Mouse (Mus musculus) gastrocnemius, adult 2 months (tissue): ENCODE measurements around the gene Hist2h2ac. TPM values are rescaled to one million over a fixed set of nuclear protein-coding genes. Genes with fewer than 3 reads are reported as not detected.
"Not testable (repeated sequence)": the region's sequence is repeated elsewhere in the genome, so short reads cannot be mapped to it uniquely, and the experiment has no call there.

Experiments used
- DNase-seq: peaks from one replicate; pipeline ENCODE4 v3.0.0; 2022
- H3K27ac ChIP-seq: fragments of 200-600 bp; 2 replicates; pipeline ENCODE4 v1.8.1; 2022; ENCODE audit warnings: mild to moderate bottlenecking
- H3K4me3 ChIP-seq: fragments of 200-600 bp; 2 replicates; pipeline ENCODE4 v1.8.1; 2022; ENCODE audit warnings: mild to moderate bottlenecking, moderate library complexity
- CTCF ChIP-seq: fragments of 200-600 bp; IDR thresholded peaks from 2 replicates; pipeline ENCODE4 v1.8.1; 2022; ENCODE audit warnings: antibody characterized with exemption, mild to moderate bottlenecking, moderate library complexity
- intact Hi-C: fragments of 180-260 bp; cut with DNase I; formaldehyde crosslinking; loops from one replicate; pipeline ENCODE4 v1.15.1; 2025
- total RNA-seq, 2 experiments: library from RNA; stranded (reverse); gene quantifications; 2 replicates each; pipeline ENCODE4 v1.2.3; 2021

The Hist2h2ac gene
- total RNA-seq, 2 experiments from 2014 or later: 8.4 to 10.2 TPM

DNA sequence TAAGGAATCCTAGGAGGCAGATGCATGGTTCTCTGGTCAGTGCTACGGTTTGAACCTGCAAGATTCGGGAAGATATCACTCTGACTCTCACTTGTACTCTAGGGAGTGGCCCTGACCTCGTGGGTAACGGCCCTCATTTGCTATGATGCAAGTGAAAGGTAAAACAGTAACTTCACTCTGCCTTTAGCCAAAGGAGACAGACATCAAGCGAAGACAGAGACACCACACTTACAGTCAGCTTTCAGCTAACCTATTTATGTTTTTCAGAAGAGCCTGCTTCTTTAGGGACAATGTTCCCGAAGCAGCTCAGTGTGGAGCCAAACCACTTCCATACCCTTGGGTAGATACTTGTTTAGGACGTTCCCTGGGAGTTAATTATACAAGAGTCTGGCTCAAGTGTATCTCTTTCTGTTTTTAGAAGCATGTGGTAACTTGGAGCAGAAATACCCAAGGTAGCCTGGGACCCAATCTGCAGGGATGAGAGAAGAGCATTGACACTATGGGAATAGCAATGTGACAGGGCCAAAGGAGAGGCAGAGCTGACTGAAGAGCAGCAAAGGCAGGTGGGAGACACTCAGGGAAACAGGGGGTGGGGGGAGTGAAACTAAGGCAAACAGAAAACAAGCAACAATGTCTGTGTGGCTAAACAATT is 23.4 kb upstream of the Hist2h2ac start:
- DNase-seq: peak; percentile 28
- no peak for TF ChIP-seq CTCF
- peak overlapping the region; percentile 78 for H3K4me3 ChIP-seq
- intact Hi-C loops: no loop called here
- H3K27ac ChIP-seq: peak overlapping the region; percentile 99

GRCm38 (mm10) chr3:96240799-96241197 is 20.1 kb upstream of the Hist2h2ac start:
- intact Hi-C loops: no loop called here
- no peak for DNase-seq
- peak overlapping the region; percentile 64 for H3K4me3 ChIP-seq
- peak overlapping the region; percentile 89 for H3K27ac ChIP-seq
- no peak for TF ChIP-seq CTCF

DNA sequence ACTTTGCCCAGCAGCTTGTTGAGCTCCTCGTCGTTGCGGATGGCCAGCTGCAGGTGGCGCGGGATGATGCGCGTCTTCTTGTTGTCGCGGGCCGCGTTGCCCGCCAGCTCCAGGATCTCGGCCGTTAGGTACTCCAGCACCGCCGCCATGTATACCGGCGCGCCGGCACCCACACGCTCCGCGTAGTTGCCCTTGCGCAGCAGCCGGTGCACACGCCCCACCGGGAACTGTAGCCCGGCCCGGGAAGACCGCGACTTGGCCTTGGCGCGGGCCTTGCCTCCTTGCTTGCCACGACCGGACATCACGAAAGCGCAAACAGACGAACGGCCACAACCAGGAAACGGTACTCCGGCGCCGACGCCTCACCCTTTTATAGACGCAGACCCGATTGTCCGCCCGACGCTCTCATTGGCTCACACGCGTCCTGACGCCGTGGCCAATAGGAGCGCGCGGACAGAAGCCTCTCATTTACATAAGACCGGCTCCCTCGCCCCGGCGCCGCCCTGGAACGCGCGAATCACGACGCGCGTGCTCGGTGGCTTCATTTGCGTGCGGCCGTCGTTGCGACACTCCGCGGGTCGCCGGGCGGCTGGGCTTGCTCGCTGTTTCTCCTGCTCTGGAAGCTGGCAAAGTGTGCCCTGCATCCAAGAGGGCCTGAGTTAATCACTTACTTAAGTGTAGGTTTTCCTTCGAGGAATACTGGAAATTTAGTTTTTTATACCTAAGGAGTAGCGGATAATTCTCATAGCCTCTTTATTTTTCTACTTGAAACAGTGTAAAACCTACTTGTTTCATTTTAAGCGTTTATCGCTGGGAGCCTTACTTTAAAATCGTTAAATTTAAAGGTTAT is 19.5 kb upstream of the Hist2h2ac start, which contains the start of gene Hist2h2aa2:
Gene Hist2h2aa2, minus strand, starts transcription at position 328 of the 850 bp plus-strand sequence.
- peak; percentile 95 for DNase-seq
- intact Hi-C loops: not testable (repeated sequence)
- H3K4me3 ChIP-seq: peak within 1 kb of the TSS; percentile 71
- peak within 1 kb of the TSS; percentile 92 for H3K27ac ChIP-seq

- peak within 1 kb of the TSS; percentile 92 for H3K27ac ChIP-seq
- intact Hi-C loops: not testable (repeated sequence)
- H3K4me3 ChIP-seq: peak within 1 kb of the TSS; percentile 71
- DNase-seq: peak; percentile 64
Observed at GRCm38 (mm10) chr3:96238954-96239793, 18.5 kb upstream of the Hist2h2ac start, which contains the start of gene Hist2h3c2. Gene Hist2h3c2, minus strand, starts transcription at chr3:96239127.

DNA sequence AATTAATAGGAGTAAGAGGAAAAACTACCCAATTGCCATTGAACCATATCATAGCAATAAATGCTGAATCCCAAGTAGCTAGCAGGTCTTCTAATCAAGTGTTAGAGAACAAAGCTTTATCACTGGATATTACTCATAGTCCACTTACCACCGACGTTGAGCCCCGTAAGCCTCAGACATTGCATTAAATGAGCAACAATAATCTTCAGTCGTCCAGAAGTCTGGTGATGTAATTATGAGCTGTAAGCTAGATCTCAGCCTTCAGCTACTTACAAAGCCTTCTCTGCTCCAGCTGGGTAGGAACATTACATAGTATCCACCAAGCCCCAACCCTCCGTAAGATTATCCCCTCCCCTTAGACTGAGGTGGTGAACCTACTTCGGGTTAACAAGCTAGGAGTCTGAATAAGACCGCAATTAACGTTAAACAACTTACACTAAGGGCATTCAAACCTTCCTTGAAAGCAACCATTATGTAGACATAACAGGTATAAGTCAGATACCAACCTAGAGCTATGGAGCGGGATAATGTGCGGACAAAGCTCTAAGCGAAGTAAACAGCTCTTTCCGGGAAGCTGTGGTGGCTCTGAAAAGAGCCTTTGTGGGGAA is 17.3 kb upstream of the Hist2h2ac start:
- DNase-seq: no peak
- no peak overlapping the region for H3K27ac ChIP-seq
- peak overlapping the region; percentile 19; the same call in 1 of the 2 replicates for H3K4me3 ChIP-seq
- intact Hi-C loops: loop anchor here (2.0 kb wide), 1 partner anchor 15 kb away; no protein-coding TSS in a partner anchor
- no peak for TF ChIP-seq CTCF

DNA sequence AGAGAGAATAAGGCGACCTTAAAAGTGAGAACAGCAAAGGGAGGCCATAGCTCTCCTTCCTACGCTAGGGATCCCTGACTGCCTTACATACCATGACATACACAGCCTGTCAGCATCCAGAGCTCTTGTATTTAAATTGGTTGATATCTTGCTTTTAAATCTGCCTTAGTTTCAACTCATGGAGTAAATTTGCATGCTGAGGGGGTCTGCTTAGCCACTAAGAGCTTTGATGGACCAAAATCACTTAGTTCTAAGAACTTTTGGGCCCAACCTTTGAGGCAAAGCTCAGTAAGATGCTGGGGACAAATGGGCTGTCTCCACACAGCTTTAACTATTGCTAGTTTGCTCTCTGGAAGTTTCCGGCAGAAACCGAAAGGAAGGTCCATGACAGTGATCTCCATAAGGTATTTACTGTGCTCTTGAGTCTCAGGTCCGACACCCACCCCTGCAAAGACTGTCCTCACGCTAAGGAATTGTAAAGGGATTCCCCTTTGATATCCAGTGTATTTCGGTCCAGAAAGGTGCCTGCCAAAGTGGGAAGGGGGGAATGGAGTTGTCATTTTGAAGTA is 16.7 kb upstream of the Hist2h2ac start:
- intact Hi-C loops: loop anchor here (2.0 kb wide), 1 partner anchor 15 kb away; no protein-coding TSS in a partner anchor
- Histone ChIP-seq H3K27ac (no peak overlapping the region), H3K4me3 (no peak overlapping the region)
- TF ChIP-seq CTCF: no peak
- DNase-seq: no peak

- no peak for TF ChIP-seq CTCF
- DNase-seq: no peak
- no peak overlapping the region for H3K4me3 ChIP-seq
- intact Hi-C loops: loop anchor here (2.0 kb wide), 1 partner anchor 14 kb away; no protein-coding TSS in a partner anchor
- H3K27ac ChIP-seq: no peak overlapping the region
Observed at GRCm38 (mm10) chr3:96236834-96237334, 16.2 kb upstream of the Hist2h2ac start.

- DNase-seq: no peak
- intact Hi-C loops: loop anchor here (2.0 kb wide), 1 partner anchor 13 kb away; no protein-coding TSS in a partner anchor
- no peak for TF ChIP-seq CTCF
- no peak overlapping the region for H3K4me3 ChIP-seq
- no peak overlapping the region for H3K27ac ChIP-seq
Observed at GRCm38 (mm10) chr3:96235836-96236235, 15.2 kb upstream of the Hist2h2ac start.

GRCm38 (mm10) chr3:96234914-96235313 is 14.2 kb upstream of the Hist2h2ac start:
- intact Hi-C loops: no loop called here
- Histone ChIP-seq H3K27ac (no peak overlapping the region), H3K4me3 (no peak overlapping the region)
- TF ChIP-seq CTCF: no peak
- no peak for DNase-seq

- DNase-seq: no peak
- intact Hi-C loops: no loop called here
- Histone ChIP-seq H3K4me3 (no peak overlapping the region), H3K27ac (no peak overlapping the region)
- TF ChIP-seq CTCF: no peak
Observed at GRCm38 (mm10) chr3:96231758-96232120, 11.1 kb upstream of the Hist2h2ac start.
